Mouse (Mus musculus) hindlimb bud, embryonic 11.5 days (tissue): ENCODE measurements around the gene Lrrc66.

Experiments
- DNase-seq: peaks from one replicate; pipeline ENCODE4 v3.0.0-alpha.2; 2012; ENCODE audit warnings: low read depth, low spot score; ENCODE audit errors: extremely low spot score

Gene Lrrc66

DNA sequence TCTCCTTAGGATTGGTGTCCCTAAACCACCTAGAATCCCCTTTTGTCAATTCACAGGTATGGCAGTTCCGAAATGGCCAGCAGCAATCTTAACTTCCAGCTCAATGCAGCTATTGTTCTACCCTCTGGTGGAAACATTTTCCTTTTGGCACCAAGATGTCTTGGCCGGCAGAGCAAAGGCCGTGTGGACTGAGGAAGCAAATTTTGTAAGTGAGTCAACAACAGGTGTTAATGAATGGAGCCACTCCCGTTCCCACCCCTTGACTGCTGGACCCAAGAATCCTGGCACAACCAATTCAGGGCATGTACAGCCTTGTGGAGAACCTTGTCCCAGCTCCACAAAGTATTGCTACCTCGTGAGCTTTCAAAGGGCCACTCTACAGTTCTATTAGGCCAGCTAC, 66.2 kb downstream of the Lrrc66 start:
- DNase-seq = no peak

DNA sequence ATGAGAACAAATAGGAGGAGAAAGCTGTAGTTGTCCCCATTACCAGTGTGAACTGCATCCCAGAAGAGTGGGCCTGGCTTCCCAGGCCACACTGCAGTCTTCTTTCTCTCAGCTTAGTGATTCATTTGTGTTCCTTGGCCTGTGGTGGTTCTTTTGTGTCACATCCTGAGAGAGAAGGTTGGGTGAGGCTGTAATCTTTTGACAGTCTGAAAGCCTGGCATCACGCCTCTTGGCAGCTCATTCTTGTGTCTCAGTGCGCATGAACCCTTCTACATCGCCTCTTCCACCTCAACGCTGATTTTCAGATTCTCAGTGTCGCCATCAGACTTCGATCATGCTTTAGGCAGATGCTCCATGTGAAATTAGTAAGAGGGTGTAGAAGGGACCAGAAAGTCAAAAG, 68.3 kb downstream of the Lrrc66 start:
- no peak for DNase-seq

DNA sequence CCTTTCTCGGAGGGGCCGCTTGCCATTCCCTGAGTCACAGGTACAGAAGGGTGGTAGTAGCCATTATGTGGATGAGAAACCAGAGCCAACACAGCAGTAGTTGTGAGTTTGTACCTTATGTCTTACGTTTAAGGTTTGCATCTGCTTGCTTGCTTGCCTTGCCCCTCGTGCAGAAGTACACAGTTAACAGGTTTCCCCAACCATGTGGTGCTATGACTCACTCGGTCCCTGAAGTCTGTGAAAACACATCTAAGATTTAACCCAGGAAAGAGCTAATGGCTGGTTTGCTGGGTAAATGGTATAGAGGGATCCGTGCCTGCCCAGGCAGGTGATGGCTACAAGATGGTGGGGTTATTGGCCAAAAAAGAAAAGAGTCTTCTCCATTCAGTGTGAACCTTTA, 73.6 kb downstream of the Lrrc66 start:
- no peak for DNase-seq

DNA sequence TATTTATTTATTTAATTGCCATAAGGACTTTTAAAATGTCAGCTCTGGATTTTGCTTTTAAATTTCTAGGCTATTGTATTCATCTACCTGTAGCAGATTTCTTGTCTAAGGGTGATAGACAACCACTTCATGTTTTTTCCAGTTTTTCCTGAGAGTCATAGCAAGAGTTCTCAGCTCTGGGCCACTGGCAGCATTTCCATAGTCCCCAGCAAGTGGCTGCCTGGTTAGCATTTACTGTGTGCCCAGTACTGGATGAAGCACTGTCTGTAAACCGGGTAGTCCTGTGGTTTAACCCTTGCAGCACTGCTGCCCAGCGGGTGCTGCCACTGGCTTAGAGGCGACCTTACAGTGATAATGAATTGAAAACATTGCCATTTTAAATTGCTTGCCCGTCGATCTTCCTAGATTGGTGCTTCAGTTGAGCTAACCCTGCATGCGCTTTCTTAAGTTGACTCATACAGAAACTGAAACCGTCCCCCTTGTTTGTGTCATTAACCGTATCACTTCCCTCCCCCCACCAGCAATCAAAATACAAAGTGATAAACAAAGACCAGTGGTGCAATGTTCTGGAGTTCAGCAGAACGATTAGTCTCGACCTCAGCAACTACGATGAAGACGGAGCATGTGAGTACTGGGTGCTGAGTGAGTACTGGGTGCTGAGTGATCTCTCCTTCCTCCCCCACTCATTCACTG, 75.4 kb downstream of the Lrrc66 start:
- no peak for DNase-seq
